Mouse (Mus musculus): ENCODE measurements at regions not wholly inside any gene's neighbourhood (a gene's known extent, or its start where the extent isn't known, plus 50 kb on each side); places are given as distances from the start of the nearest gene placed in this dataset.
"Not testable (repeated sequence)": the region's sequence is repeated elsewhere in the genome, so short reads cannot be mapped to it uniquely, and the experiment has no call there.

DNA sequence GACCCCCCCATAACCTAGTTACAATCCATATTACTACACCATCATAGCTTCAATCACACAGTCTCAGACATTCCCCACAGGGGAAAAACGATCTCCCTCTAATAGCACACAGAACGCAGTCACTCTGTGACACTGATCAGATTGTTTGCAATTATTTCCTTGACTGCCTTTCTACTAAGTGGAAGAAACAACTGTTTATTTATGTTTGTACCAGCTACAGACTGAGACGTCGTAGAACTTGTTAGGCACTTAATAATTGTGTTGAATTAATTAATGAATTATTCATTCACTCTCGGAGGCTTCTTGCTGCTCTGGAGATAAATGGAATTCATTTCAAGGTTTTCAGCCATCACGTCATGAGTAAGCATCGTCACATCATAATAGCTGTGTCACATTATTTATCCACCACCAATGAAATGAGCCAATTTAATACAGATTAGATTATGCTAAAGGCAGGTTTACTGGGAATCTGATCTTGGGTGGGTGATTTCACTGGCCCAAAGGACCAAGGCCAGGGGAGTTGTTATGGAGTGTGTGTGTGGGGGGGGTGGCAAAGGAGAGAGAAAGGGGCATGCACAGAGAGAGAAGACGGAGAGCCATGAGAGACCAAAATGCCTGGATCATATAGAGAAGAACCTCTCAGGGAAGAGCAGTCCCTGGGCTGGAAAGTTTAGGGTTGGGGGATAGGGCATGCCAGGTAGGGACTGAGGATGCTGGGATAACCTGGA is 355.7 kb upstream of the Zwint start:
- H3K27me3 ChIP-seq (replicated peaks; ENCODE audit: control insufficient read depth, insufficient read depth, low read length) = no peaks in the 10 kb centered on the region
- H3K36me3 ChIP-seq (ENCODE audit: control insufficient read depth, insufficient read depth) = no peaks in the 10 kb centered on the region
- no peak overlapping the region for H3K4me3 ChIP-seq (replicated peaks; ENCODE audit: low read length)
- H3K9ac ChIP-seq (replicated peaks; ENCODE audit: low read depth, low read length) = no peak overlapping the region
- no peak overlapping the region for H3K4me2 ChIP-seq (ENCODE audit: low read length)
- H3K27ac ChIP-seq (ENCODE audit: low read length) = no peak overlapping the region
- WGBS = 18% methylated on average over 8 of the region's 8 CpGs
- no peaks in the 10 kb centered on the region for H3K9me3 ChIP-seq (ENCODE audit: control insufficient read depth, low read length)
- no peaks in the 10 kb centered on the region; the same call in 1 of the 2 replicates for H3K4me1 ChIP-seq (replicated peaks; ENCODE audit: control insufficient read depth, insufficient read depth, low read length)
- peak; percentile 72 for ATAC-seq

- H3K27me3 ChIP-seq (replicated peaks; ENCODE audit: control insufficient read depth, insufficient read depth, low read length); H3K36me3 ChIP-seq (ENCODE audit: control insufficient read depth, insufficient read depth); H3K4me1 ChIP-seq (replicated peaks; ENCODE audit: control insufficient read depth, insufficient read depth, low read length); H3K4me2 ChIP-seq (ENCODE audit: low read length); H3K4me3 ChIP-seq (replicated peaks; ENCODE audit: low read length); H3K9me3 ChIP-seq (ENCODE audit: control insufficient read depth, low read length); ATAC-seq; H3K9ac ChIP-seq (replicated peaks; ENCODE audit: low read depth, low read length); H3K27ac ChIP-seq (ENCODE audit: low read length): not testable (repeated sequence)
- 92% methylated on average over 23 of the region's 23 CpGs for WGBS
Measured at GRCm38 (mm10) chr10:72309045-72309444, 345.6 kb upstream of the Zwint start.

DNA sequence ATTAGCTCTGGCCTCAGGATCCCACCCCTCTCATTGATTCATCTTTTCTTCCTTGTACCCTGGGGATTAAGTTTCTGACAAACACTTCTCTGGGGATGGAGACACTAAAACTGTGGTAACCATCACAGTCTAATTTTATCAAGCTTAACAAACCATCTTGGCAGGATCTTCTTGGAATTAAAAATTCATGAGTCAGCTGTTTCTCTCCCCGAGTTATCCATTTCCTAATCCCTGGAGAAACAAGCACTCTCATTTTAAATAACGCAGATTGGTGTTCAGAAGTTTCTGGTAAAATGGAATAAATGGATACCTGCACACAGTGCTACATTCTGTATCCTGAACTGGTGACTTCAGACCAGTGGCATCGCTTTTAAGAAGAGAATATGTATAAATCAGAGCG is 336.3 kb upstream of the Zwint start:
- no peak overlapping the region for H3K27ac ChIP-seq (ENCODE audit: low read length)
- no peak for ATAC-seq
- 75% methylated on average over 4 of the region's 4 CpGs for WGBS

DNA sequence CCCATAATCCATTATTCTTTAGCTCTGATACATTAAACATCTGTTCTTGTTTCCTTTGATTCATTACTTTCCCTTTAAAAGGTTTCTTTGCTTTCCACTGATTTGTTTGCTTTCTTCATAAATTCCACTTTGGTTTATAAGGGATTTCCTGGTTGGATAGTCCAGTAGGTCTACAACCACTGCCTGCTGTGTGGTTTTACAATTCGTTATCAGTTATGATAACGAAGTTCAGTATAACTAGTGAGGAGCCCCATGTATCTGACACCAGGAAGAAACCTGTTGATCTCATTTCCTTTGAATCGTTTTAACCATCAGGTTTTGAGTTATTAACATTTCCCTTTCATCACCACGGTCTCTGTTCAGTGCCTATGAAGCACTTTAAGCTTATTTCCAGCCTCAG is 334.3 kb upstream of the Zwint start:
- H3K9me3 ChIP-seq (ENCODE audit: control insufficient read depth, low read length) = no peaks in the 10 kb centered on the region
- H3K4me3 ChIP-seq (replicated peaks; ENCODE audit: low read length) = no peak overlapping the region
- WGBS = 74% methylated on average over 4 of the region's 4 CpGs
- H3K4me1 ChIP-seq (replicated peaks; ENCODE audit: control insufficient read depth, insufficient read depth, low read length) = no peaks in the 10 kb centered on the region
- no peak overlapping the region for H3K27ac ChIP-seq (ENCODE audit: low read length)
- no peaks in the 10 kb centered on the region for H3K27me3 ChIP-seq (replicated peaks; ENCODE audit: control insufficient read depth, insufficient read depth, low read length)
- ATAC-seq = no peak
- H3K9ac ChIP-seq (replicated peaks; ENCODE audit: low read depth, low read length) = no peak overlapping the region
- H3K36me3 ChIP-seq (ENCODE audit: control insufficient read depth, insufficient read depth) = no peaks in the 10 kb centered on the region
- H3K4me2 ChIP-seq (ENCODE audit: low read length) = no peak overlapping the region

More for the DNA sequence above, 336.3 kb upstream of the Zwint start:
- Histone ChIP-seq H3K36me3 (ENCODE audit: control insufficient read depth, insufficient read depth) (no peaks in the 10 kb centered on the region), H3K9me3 (ENCODE audit: control insufficient read depth, low read length) (no peaks in the 10 kb centered on the region), H3K4me1 (replicated peaks; ENCODE audit: control insufficient read depth, insufficient read depth, low read length) (no peaks in the 10 kb centered on the region), H3K27me3 (replicated peaks; ENCODE audit: control insufficient read depth, insufficient read depth, low read length) (no peaks in the 10 kb centered on the region), H3K4me3 (replicated peaks; ENCODE audit: low read length) (no peak overlapping the region), H3K4me2 (ENCODE audit: low read length) (no peak overlapping the region), H3K9ac (replicated peaks; ENCODE audit: low read depth, low read length) (no peak overlapping the region)

- Histone ChIP-seq H3K4me1 (replicated peaks; ENCODE audit: control insufficient read depth, insufficient read depth, low read length) (peaks cover 6% of the 10 kb centered on the region; the same call in 1 of the 2 replicates), H3K27me3 (replicated peaks; ENCODE audit: control insufficient read depth, insufficient read depth, low read length) (no peaks in the 10 kb centered on the region), H3K36me3 (ENCODE audit: control insufficient read depth, insufficient read depth) (no peaks in the 10 kb centered on the region), H3K27ac (ENCODE audit: low read length) (no peak overlapping the region), H3K9me3 (ENCODE audit: control insufficient read depth, low read length) (no peaks in the 10 kb centered on the region), H3K9ac (replicated peaks; ENCODE audit: low read depth, low read length) (no peak overlapping the region), H3K4me2 (ENCODE audit: low read length) (no peak overlapping the region), H3K4me3 (replicated peaks; ENCODE audit: low read length) (no peak overlapping the region)
- ATAC-seq = 0 out of 2 replicates have a peak, but pooled peaks have one; percentile 62
- WGBS = 31% methylated on average over 4 of the region's 4 CpGs
Measured at GRCm38 (mm10) chr10:72326624-72327023, 328.0 kb upstream of the Zwint start.

- H3K9ac ChIP-seq (replicated peaks; ENCODE audit: low read depth, low read length) = no peak overlapping the region
- H3K4me1 ChIP-seq (replicated peaks; ENCODE audit: control insufficient read depth, insufficient read depth, low read length) = no peaks in the 10 kb centered on the region
- H3K36me3 ChIP-seq (ENCODE audit: control insufficient read depth, insufficient read depth) = no peaks in the 10 kb centered on the region
- no peak overlapping the region for H3K4me2 ChIP-seq (ENCODE audit: low read length)
- H3K27ac ChIP-seq (ENCODE audit: low read length) = no peak overlapping the region
- H3K9me3 ChIP-seq (ENCODE audit: control insufficient read depth, low read length) = no peaks in the 10 kb centered on the region
- no peak for ATAC-seq
- 38% methylated on average over 5 of the region's 5 CpGs for WGBS
- no peak overlapping the region for H3K4me3 ChIP-seq (replicated peaks; ENCODE audit: low read length)
- H3K27me3 ChIP-seq (replicated peaks; ENCODE audit: control insufficient read depth, insufficient read depth, low read length) = no peaks in the 10 kb centered on the region
Measured at GRCm38 (mm10) chr10:72347253-72347652, 307.4 kb upstream of the Zwint start.

- Histone ChIP-seq H3K27me3 (replicated peaks; ENCODE audit: control insufficient read depth, insufficient read depth, low read length) (no peaks in the 10 kb centered on the region), H3K36me3 (ENCODE audit: control insufficient read depth, insufficient read depth) (no peaks in the 10 kb centered on the region), H3K4me2 (ENCODE audit: low read length) (no peak overlapping the region), H3K4me1 (replicated peaks; ENCODE audit: control insufficient read depth, insufficient read depth, low read length) (no peaks in the 10 kb centered on the region), H3K27ac (ENCODE audit: low read length) (no peak overlapping the region), H3K9me3 (ENCODE audit: control insufficient read depth, low read length) (no peaks in the 10 kb centered on the region), H3K4me3 (replicated peaks; ENCODE audit: low read length) (no peak overlapping the region), H3K9ac (replicated peaks; ENCODE audit: low read depth, low read length) (no peak overlapping the region)
- 95% methylated on average over 2 of the region's 2 CpGs for WGBS
- no peak for ATAC-seq
Measured at GRCm38 (mm10) chr10:72347949-72348663, 306.5 kb upstream of the Zwint start.

DNA sequence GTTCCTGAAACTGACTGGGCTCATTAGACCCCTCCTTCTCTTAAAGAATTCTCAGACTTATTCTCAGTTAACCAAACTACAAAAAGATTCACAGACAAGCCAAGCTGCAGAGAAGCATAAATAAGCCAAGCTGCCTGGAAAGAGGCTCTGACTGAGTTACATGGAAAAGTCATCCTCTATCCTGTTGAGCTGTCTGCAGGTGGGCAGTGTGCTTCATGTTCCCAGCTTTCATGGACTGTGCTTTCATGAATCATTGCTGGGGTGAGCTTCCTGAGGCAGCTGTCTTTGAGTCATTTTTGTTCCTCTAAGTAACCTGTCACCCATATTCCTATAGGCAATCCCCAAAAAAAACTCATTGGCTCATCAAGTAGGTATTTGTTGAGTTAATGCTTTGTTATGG is 301.8 kb upstream of the Zwint start:
- no peaks in the 10 kb centered on the region for H3K4me1 ChIP-seq (replicated peaks; ENCODE audit: control insufficient read depth, insufficient read depth, low read length)
- no peaks in the 10 kb centered on the region for H3K9me3 ChIP-seq (ENCODE audit: control insufficient read depth, low read length)
- H3K4me3 ChIP-seq (replicated peaks; ENCODE audit: low read length) = no peak overlapping the region
- no peak for ATAC-seq
- H3K9ac ChIP-seq (replicated peaks; ENCODE audit: low read depth, low read length) = no peak overlapping the region
- no peaks in the 10 kb centered on the region for H3K27me3 ChIP-seq (replicated peaks; ENCODE audit: control insufficient read depth, insufficient read depth, low read length)
- H3K4me2 ChIP-seq (ENCODE audit: low read length) = no peak overlapping the region
- H3K36me3 ChIP-seq (ENCODE audit: control insufficient read depth, insufficient read depth) = no peaks in the 10 kb centered on the region
- no peak overlapping the region for H3K27ac ChIP-seq (ENCODE audit: low read length)

- Histone ChIP-seq H3K4me2 (ENCODE audit: low read length) (no peak overlapping the region), H3K27ac (ENCODE audit: low read length) (no peak overlapping the region), H3K27me3 (replicated peaks; ENCODE audit: control insufficient read depth, insufficient read depth, low read length) (no peaks in the 10 kb centered on the region), H3K4me3 (replicated peaks; ENCODE audit: low read length) (no peak overlapping the region), H3K4me1 (replicated peaks; ENCODE audit: control insufficient read depth, insufficient read depth, low read length) (no peaks in the 10 kb centered on the region), H3K36me3 (ENCODE audit: control insufficient read depth, insufficient read depth) (no peaks in the 10 kb centered on the region), H3K9me3 (ENCODE audit: control insufficient read depth, low read length) (no peaks in the 10 kb centered on the region), H3K9ac (replicated peaks; ENCODE audit: low read depth, low read length) (no peak overlapping the region)
- ATAC-seq = peak; percentile 87
- WGBS = 54% methylated on average over 2 of the region's 2 CpGs
Measured at GRCm38 (mm10) chr10:72353515-72353914, 301.1 kb upstream of the Zwint start.

Data from forebrain, embryonic 16.5 days (tissue).